Mouse (Mus musculus) heart, embryonic 15.5 days (tissue): ENCODE results near the gene Egfl7. TPM values are rescaled to one million over a fixed set of nuclear protein-coding genes. Genes with fewer than 3 reads are reported as not detected.

ENCODE experiments used
- ATAC-seq: fragments of 200-750 bp; cut with Nextera tagmentation; replicated peaks from 2 replicates; pipeline ENCODE4 v1.8.0; 2017; ENCODE audit warnings: low read depth, moderate TSS enrichment; ENCODE audit not compliant: insufficient number of reproducible peaks, insufficient read depth, low FRiP score
- H3K27ac ChIP-seq: fragments of 300-500 bp; sonication (generic); 2 replicates; pipeline ENCODE4 v1.5.1; 2015; ENCODE audit warnings: mild to moderate bottlenecking, inconsistent platforms
- H3K27me3 ChIP-seq: fragments of 300-500 bp; sonication (generic); 2 replicates; pipeline ENCODE4 v1.6.1; 2015; ENCODE audit warnings: inconsistent platforms
- H3K36me3 ChIP-seq: fragments of 300-500 bp; sonication (generic); 2 replicates; pipeline ENCODE4 v1.6.1; 2015; ENCODE audit warnings: mild to moderate bottlenecking, inconsistent platforms
- H3K4me1 ChIP-seq: fragments of 300-500 bp; sonication (generic); replicated peaks from 2 replicates; pipeline ENCODE4 v1.6.1; 2015; ENCODE audit warnings: inconsistent platforms
- H3K4me2 ChIP-seq: fragments of 300-500 bp; sonication (generic); 2 replicates; pipeline ENCODE4 v1.6.1; 2015; ENCODE audit warnings: inconsistent platforms, mild to moderate bottlenecking, moderate library complexity
- H3K4me3 ChIP-seq: fragments of 300-500 bp; sonication (generic); 2 replicates; pipeline ENCODE4 v1.5.1; 2015; ENCODE audit warnings: mild to moderate bottlenecking, inconsistent platforms
- H3K9ac ChIP-seq: fragments of 300-500 bp; sonication (generic); 2 replicates; pipeline ENCODE4 v1.6.1; 2015; ENCODE audit warnings: mild to moderate bottlenecking, inconsistent platforms
- H3K9me3 ChIP-seq: fragments of 300-500 bp; sonication (generic); replicated peaks from 2 replicates; pipeline ENCODE4 v1.6.1; 2016; ENCODE audit warnings: inconsistent platforms
- WGBS: fragments of 180-500 bp; shearing (Covaris S2); methylation state at CpG from one replicate; pipeline ENCODE4 v1.1.7; 2015; ENCODE audit warnings: mixed read lengths; 5-methylcytosine and 5-hydroxymethylcytosine counted together
- polyA plus RNA-seq: library from polyadenylated mRNA; unstranded; fragments of >200 nt; fragmentation: Nextera tagmentation; extraction: Ambion mirVana; gene quantifications from 2 replicates; pipeline ENCODE4 v1.2.1, GENCODE M21; 2015

The Egfl7 gene
- polyA plus RNA-seq, 1 experiment from 2014 or later: 159 TPM

DNA sequence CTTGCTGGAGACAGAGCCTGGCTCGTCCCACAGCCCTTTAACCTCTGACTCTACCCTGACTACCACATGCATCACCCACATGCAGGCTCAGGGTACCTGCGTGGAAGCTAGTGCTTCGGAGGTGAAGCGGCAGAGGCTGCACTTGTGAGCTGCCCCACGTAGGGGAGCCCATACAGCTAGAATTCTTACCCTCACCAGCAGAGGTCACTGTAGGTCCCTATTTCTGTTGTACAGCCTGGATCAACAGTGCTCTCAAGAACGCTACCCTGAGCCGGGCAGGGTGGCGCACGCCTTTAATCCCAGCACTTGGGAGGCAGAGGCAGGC, 14.2 kb downstream of the Egfl7 start:
- H3K27ac ChIP-seq: peak overlapping the region; percentile 26; the same call in 1 of the 2 replicates
- no peaks in the 10 kb centered on the region for H3K9me3 ChIP-seq
- ATAC-seq: no peak
- H3K36me3 ChIP-seq: peaks cover 27% of the 10 kb centered on the region; the same call in 1 of the 2 replicates
- 58% methylated on average over 9 of the region's 9 CpGs for WGBS
- H3K4me2 ChIP-seq: no peak overlapping the region
- no peaks in the 10 kb centered on the region for H3K27me3 ChIP-seq
- no peak overlapping the region for H3K9ac ChIP-seq
- H3K4me1 ChIP-seq: peaks cover 8% of the 10 kb centered on the region
- no peak overlapping the region for H3K4me3 ChIP-seq

DNA sequence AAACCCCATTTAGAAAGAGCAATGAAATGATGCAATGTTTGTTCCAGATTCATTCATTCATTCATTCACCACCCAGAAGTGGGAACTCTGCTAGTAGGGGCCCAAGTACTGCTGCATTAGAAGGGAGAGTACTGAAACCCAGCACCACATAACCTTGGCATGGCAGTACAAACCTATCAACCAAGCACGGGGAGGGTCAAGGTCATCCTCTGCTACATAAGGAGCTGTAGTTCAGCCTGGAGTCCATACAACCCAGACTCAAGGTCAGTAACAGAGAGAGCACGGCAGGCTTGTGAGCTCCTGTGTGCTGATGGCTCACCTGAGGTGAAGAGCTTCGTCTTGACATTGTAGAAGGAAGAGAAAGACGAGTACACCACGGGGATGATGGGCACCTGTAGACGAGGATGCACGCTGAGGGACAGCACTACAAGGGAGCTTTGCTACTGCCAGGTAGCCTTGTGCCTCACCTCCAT, 14.7 kb downstream of the Egfl7 start:
- Histone ChIP-seq H3K9ac (no peak overlapping the region), H3K4me1 (peaks cover 8% of the 10 kb centered on the region), H3K4me2 (no peak overlapping the region), H3K9me3 (no peaks in the 10 kb centered on the region), H3K27me3 (no peaks in the 10 kb centered on the region), H3K4me3 (no peak overlapping the region), H3K27ac (no peak overlapping the region), H3K36me3 (peaks cover 27% of the 10 kb centered on the region; the same call in 1 of the 2 replicates)
- WGBS: 69% methylated on average over 7 of the region's 7 CpGs
- ATAC-seq: 0 out of 2 replicates have a peak, but pooled peaks have one; percentile 1

DNA sequence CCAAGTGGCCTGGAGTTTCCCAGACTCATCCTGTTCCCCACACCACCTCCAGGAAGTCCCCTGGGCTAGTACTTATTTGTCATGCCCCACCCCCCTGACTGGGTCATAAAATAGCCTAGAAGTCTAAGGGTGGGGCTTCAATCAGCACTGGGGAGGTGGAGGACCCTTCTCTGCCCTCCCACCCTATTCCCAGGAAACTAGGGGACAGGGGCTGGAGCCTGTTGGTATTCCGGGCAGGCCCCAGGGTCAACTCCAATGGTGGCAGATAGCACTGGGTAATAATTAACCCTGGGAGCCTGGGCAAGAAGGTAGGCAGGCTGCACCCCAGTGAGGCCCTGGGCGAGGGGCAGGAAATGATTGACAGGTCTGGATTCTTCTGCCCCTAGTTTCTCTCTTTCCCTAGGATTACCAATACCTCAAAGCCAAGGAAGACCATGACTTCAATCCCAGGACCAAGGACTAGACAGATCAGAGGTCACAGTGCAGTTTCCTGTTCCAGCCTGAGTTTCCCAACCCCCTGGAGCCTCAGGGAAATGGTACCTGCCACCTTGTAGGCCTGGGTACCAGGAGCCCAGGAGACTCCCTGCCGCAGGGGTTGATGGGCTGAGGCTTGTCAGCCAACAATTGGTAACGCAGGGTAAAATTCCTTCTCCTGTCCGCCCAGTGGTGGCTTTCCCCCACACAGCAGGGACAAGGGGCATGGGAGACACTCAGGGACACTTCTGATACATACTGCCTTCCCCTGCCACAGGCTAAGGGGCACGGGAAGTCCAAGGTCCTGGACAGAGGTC, 15.3 kb downstream of the Egfl7 start:
- no peaks in the 10 kb centered on the region for H3K9me3 ChIP-seq
- H3K27ac ChIP-seq: peak overlapping the region; percentile 19; the same call in 1 of the 2 replicates
- whole genome bisulfite sequencing: 62% methylated on average over 6 of the region's 6 CpGs
- H3K27me3 ChIP-seq: no peaks in the 10 kb centered on the region
- no peak overlapping the region for H3K4me2 ChIP-seq
- H3K4me1 ChIP-seq: peaks cover 8% of the 10 kb centered on the region
- no peak overlapping the region for H3K4me3 ChIP-seq
- H3K9ac ChIP-seq: no peak overlapping the region
- H3K36me3 ChIP-seq: peaks cover 27% of the 10 kb centered on the region; the same call in 1 of the 2 replicates
- peak; percentile 32 for ATAC-seq

DNA sequence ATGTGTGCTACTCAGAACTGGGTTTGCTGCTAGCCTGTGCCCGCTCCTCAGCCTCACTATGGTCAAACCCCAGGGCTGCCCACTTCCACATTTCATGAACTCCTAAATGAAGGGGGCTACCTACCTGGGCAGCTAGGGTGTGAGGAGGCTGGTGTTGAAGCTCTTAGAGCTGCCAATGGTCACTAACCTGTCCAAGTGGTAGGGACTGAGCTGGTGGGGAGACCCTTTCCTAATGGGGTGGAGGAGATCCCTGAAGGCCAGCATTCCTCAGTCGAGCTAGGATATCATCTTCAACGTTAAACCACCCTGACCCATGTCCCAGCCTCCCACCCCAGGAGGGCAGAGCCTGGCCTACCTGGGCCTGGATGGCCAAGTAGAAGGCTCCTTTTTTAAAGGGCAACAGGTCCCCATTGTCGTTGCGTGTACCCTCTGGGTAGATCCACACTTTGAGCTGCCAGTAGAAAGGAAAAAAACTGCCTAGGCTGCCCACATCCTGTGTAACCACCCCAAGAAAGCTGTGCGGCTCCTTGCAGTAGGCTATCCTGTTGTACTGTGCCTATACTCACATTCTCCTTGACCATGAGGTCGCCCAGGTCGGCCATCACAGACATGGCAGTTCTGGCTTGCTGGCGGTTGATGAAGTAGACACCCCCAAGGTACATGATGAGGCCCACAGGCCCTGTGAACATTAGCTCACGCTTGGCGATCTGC, 16.1 kb downstream of the Egfl7 start:
- H3K4me2 ChIP-seq: no peak overlapping the region
- peaks cover 27% of the 10 kb centered on the region; the same call in 1 of the 2 replicates for H3K36me3 ChIP-seq
- no peaks in the 10 kb centered on the region for H3K27me3 ChIP-seq
- H3K4me3 ChIP-seq: no peak overlapping the region
- H3K9ac ChIP-seq: no peak overlapping the region
- peak; percentile 13 for ATAC-seq
- peak overlapping the region; percentile 19 for H3K27ac ChIP-seq
- WGBS: 74% methylated on average over 11 of the region's 11 CpGs
- H3K9me3 ChIP-seq: no peaks in the 10 kb centered on the region
- H3K4me1 ChIP-seq: peaks cover 6% of the 10 kb centered on the region

DNA sequence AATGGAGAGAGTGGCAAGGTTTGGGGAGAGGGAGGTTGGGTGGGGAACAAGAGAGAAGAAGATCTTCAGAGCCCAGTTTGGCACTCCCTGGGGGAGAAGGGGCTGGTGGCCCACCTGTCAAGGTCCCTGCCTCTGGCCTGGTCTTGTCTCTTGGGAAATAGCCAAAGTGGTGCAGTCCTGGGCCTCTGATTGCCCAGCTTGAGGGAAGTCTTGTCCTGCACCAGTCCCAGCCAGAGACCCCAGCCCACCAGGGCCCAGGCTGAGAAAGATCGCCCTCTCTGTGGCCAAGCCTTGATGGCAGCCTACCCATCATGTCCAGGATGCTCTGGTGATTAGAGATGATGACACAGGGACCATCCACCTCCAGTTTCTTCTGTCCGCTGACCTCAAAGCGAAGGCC, 17.1 kb downstream of the Egfl7 start:
- Histone ChIP-seq H3K4me1 (no peaks in the 10 kb centered on the region), H3K36me3 (peaks cover 26% of the 10 kb centered on the region; the same call in 1 of the 2 replicates), H3K9ac (no peak overlapping the region), H3K9me3 (no peaks in the 10 kb centered on the region), H3K27me3 (no peaks in the 10 kb centered on the region), H3K4me3 (no peak overlapping the region), H3K27ac (no peak overlapping the region), H3K4me2 (no peak overlapping the region)
- no peak for ATAC-seq
- WGBS: 96% methylated on average over 3 of the region's 3 CpGs

- Histone ChIP-seq H3K4me1 (peaks cover under 1% of the 10 kb centered on the region; the same call in 1 of the 2 replicates), H3K9me3 (no peaks in the 10 kb centered on the region), H3K36me3 (peaks cover 17% of the 10 kb centered on the region; the same call in 1 of the 2 replicates), H3K27me3 (no peaks in the 10 kb centered on the region), H3K27ac (no peak overlapping the region), H3K4me2 (no peak overlapping the region), H3K4me3 (no peak overlapping the region), H3K9ac (no peak overlapping the region)
- WGBS: 83% methylated on average over 2 of the region's 2 CpGs
- no peak for ATAC-seq
Observed at GRCm38 (mm10) chr2:26597810-26598209, 18.0 kb downstream of the Egfl7 start.

- no peak overlapping the region for H3K27ac ChIP-seq
- H3K4me2 ChIP-seq: no peak overlapping the region
- WGBS: 77% methylated on average over 3 of the region's 3 CpGs
- no peaks in the 10 kb centered on the region for H3K27me3 ChIP-seq
- no peak for ATAC-seq
- no peak overlapping the region for H3K9ac ChIP-seq
- H3K4me1 ChIP-seq: peaks cover 7% of the 10 kb centered on the region
- H3K36me3 ChIP-seq: peaks cover 12% of the 10 kb centered on the region; the same call in 1 of the 2 replicates
- no peak overlapping the region for H3K4me3 ChIP-seq
- H3K9me3 ChIP-seq: no peaks in the 10 kb centered on the region
Observed at GRCm38 (mm10) chr2:26598462-26598861, 18.6 kb downstream of the Egfl7 start.

DNA sequence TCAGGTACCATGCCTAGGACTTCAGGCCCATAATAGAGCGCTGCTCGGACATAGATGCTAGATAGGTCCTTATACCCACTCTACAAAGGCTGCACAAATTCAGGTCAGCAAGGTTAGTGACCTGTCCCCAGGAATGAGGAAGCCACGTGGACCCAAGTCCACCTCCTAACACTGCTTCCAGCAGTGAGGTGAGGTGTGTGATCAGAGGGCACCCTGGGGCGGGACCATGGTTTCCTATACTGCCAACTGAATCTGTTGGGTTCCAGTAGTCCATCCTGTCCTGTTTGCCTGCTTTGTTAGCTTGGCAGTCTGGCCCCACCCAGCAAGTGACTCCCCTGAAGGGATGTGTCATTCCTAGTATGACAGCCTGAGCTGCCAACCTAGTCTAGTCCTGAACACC, 20.2 kb downstream of the Egfl7 start:
- H3K4me3 ChIP-seq: no peak overlapping the region
- no peaks in the 10 kb centered on the region for H3K27me3 ChIP-seq
- H3K27ac ChIP-seq: no peak overlapping the region
- H3K4me2 ChIP-seq: no peak overlapping the region
- no peak overlapping the region for H3K9ac ChIP-seq
- H3K9me3 ChIP-seq: no peaks in the 10 kb centered on the region
- 0 out of 2 replicates have a peak, but pooled peaks cover 7% of the 10 kb centered on the region for H3K36me3 ChIP-seq
- no peak for ATAC-seq
- WGBS: 80% methylated on average over 4 of the region's 4 CpGs
- peaks cover 16% of the 10 kb centered on the region for H3K4me1 ChIP-seq

DNA sequence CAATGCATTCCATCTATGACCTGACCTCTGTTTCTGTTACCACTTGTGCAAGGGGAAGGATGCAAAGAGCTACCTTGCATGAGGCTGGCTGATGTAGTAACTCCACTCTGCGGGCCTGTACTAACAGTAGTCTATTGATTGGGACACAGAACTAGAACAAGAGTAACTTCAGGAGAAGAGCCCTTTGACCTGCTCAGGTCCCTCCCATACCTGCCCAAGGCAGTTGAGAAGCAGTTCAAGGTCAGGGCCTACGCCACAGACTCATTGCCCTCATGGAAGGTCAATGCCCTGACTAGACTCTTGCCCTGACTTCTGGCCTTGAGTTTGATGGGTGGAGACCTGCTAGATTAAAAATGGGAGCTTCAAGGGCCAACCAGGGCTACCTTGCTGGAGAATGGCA, 20.9 kb downstream of the Egfl7 start:
- Histone ChIP-seq H3K27me3 (no peaks in the 10 kb centered on the region), H3K4me2 (no peak overlapping the region), H3K4me1 (peaks cover 16% of the 10 kb centered on the region), H3K36me3 (0 out of 2 replicates have a peak, but pooled peaks cover 6% of the 10 kb centered on the region), H3K27ac (no peak overlapping the region), H3K9me3 (no peaks in the 10 kb centered on the region), H3K9ac (no peak overlapping the region), H3K4me3 (no peak overlapping the region)
- ATAC-seq: no peak
- 93% methylated on average over 2 of the region's 2 CpGs for WGBS

GRCm38 (mm10) chr2:26601595-26601994, 21.8 kb downstream of the Egfl7 start:
- H3K4me1 ChIP-seq: peaks cover 24% of the 10 kb centered on the region
- H3K27me3 ChIP-seq: no peaks in the 10 kb centered on the region
- H3K27ac ChIP-seq: no peak overlapping the region
- no peak overlapping the region for H3K4me3 ChIP-seq
- 81% methylated on average over 1 of the region's 1 CpGs for WGBS
- no peak overlapping the region for H3K4me2 ChIP-seq
- no peaks in the 10 kb centered on the region for H3K36me3 ChIP-seq
- H3K9ac ChIP-seq: no peak overlapping the region
- ATAC-seq: no peak
- H3K9me3 ChIP-seq: no peaks in the 10 kb centered on the region

DNA sequence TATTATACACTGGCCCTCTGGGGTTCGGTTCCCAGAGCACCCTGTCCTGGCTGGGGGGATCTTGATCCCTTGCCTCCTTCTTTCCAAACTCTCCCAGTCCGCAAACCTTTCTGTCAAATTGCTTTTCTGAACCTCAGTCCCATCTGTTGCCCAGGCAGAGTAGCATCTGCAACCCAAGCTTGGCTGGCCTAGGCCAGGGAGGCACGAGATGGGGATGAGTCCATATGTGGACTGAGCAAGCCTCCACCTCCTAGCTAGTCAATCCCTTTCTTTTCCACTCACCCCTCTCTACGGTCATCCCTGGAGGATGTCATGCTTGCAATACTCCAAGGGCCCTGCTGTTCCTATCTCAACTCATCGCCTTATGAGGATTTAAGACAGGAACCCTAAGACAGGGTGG, 22.8 kb downstream of the Egfl7 start:
- peak overlapping the region; percentile 90 for H3K4me2 ChIP-seq
- peaks cover 34% of the 10 kb centered on the region for H3K4me1 ChIP-seq
- no peak overlapping the region for H3K27ac ChIP-seq
- H3K9me3 ChIP-seq: no peaks in the 10 kb centered on the region
- peak overlapping the region; percentile 77; the same call in 1 of the 2 replicates for H3K9ac ChIP-seq
- 76% methylated on average over 5 of the region's 5 CpGs for WGBS
- peak overlapping the region; percentile 66 for H3K4me3 ChIP-seq
- no peaks in the 10 kb centered on the region for H3K36me3 ChIP-seq
- no peaks in the 10 kb centered on the region for H3K27me3 ChIP-seq
- ATAC-seq: no peak
